Mouse (Mus musculus): ENCODE measurements around the gene Rufy2.

DNA sequence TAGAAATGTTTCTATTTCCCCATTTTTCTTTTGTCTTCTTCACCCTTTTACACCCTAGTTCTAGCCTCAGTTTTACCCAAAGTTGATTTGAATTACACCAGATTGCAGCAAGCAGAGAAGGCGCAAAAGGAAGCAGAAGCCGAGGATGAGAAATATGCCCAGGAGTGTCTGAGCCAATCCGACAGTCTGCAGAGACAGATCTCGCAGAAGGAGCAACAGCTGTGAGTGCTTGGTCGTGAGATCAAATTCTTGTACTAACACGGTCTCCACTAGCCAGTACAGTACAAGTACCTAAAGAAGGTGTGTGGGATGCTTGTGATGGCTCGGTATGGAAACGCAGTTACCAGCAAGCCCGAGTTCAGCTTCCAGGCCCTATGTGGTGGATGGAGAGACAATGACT lies 24.5 kb downstream of the Rufy2 start:
- TF ChIP-seq CTCF (IDR thresholded peaks at IDR 0.05; ENCODE audit: low read depth, low read length) = no peak
- no peak for TF ChIP-seq GATA1 (IDR thresholded peaks at IDR 0.05; ENCODE audit: borderline replicate concordance, low read length)
- no peak for TF ChIP-seq POLR2AphosphoS5 (IDR thresholded peaks at IDR 0.05; ENCODE audit: insufficient replicate concordance, low read depth, low read length)
- TF ChIP-seq GATA2 (IDR thresholded peaks at IDR 0.05; ENCODE audit: borderline replicate concordance, low read depth, low read length) = no peak
